Mouse (Mus musculus) NIH3T3 (cell line): Measurements from ENCODE around the gene Tmem190.
A peak's percentile ranks its signal among the peaks of the same experiment; 100 is the strongest.

Experiments
- DNase-seq: peaks from one replicate; pipeline ENCODE4 v3.0.0-alpha.2; 2012; ENCODE audit warnings: low read depth

The Tmem190 gene

GRCm38 (mm10) chr7:4782759-4783158 is at the start of gene Tmem190, which contains the start of gene Il11:
Gene Tmem190 (plus strand): TSS chr7:4782937.
Gene Il11 (minus strand): TSS chr7:4782859.
- no peak for DNase-seq

DNA sequence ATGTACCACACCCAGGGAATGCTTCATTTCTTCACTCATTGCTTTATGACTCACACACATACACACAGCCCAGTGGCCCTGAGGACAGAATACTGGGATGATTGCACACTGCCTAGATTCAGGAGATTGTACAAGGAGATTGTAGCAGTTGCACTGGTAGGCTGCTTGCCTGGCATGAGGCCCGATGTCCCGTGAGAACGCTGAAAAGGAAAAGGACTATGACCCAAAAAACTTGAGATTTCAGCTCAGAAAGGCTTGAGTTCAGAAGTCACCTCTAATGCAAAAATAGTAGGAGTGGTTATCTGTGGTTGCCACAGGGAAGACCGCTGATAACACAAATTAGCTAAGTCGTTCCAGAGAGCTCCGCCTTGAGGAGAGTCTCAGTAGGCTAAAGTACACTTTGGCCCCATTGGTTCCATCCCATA is 49.8 kb upstream of the Tmem190 start:
- peak; percentile 31 for DNase-seq

GRCm38 (mm10) chr7:4739041-4739543 is 43.6 kb upstream of the Tmem190 start:
- no peak for DNase-seq

DNA sequence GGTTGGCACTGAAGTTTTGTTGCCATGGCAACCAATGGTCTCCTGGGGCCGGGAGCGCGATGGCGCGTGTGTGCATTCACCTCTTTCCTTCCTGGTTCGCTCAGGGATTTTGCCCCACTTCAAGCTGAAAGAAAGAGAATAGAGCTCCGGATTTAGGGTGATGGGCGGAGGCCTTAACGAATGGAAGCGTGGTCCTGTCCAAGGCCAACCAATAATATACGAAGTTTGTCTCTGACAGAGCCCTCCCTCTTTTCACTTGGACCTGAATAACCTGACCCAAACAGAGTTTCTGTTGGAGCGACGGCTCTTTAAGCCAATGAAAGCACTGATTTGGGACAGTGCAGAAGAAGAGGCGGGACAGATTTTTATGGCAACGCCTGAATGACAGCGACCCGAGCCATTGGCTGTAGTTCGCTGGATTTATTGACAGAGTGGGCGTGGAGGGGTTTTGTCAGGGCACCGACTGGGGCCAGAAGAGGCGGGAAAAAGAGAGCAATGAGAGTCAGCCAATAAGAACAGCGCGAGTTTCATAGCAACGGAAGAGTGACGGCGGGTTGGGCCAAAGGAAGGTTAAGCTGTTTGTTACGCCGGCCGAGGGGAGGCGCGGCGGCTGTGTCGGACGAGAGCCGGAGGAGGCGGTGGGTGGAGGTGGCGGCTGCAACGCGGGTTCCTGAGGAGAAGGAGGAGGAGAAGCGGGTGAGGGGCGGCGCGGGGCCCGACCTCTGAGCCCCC is 43.0 kb upstream of the Tmem190 start, which contains the start of gene Kmt5c:
Kmt5c (plus strand) TSS at position 572 of the 732 bp plus-strand sequence.
- peak; percentile 99 for DNase-seq

GRCm38 (mm10) chr7:4740309-4740727 is 42.4 kb upstream of the Tmem190 start:
- no peak for DNase-seq

- DNase-seq, result peak; percentile 69
Observed at GRCm38 (mm10) chr7:4741151-4741550, 41.6 kb upstream of the Tmem190 start.

DNA sequence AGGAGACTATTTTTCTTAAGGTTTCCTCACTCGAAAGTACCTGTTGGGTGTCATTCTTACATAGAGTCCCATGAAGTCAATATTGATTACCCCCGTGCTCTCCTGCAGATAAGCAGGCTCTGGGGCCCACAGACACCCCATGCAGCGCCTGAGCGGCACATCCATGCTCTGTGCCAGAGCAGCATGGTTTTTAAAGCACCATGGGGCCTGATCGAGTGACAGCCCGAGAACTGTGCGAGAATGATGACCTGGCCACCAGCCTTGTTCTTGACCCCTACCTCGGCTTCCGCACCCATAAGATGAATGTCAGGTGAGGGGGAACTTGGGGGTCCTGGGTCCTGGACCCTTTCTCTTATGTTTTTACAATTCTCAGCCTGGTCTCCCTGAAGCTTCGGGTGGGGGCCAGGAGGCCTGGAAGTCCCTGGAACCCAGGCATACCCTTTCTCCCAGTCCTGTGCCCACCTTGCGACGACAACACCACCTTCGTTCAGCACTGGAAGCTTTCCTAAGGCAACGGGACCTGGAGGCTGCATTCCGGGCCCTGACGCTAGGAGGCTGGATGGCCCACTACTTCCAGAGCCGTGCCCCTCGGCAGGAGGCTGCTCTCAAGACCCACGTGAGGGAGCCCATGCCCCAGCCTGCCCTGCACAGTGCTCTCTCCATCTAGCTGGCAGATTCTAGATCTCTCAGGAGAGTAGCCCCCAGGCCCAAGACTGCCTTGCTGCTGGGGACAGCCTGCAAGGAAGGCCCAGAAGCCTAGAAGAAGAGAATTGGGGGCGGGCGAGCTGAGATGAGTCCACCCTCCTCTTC is 40.9 kb upstream of the Tmem190 start:
- DNase-seq, result no peak

DNA sequence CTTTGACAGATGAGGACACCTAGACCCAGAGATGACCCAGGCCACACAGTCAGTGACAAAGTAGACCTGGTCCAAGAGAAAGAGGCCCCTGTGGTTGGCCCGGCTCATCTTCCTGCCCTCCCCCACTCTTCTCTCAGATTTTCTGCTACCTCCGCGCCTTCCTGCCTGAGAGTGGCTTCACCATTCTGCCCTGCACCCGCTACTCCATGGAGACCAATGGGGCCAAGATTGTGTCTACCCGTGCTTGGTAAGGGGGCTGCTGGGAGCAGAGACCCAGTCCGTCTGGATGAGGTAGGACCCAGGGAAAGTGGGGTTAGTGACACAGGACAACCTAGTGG is 40.3 kb upstream of the Tmem190 start:
- DNase-seq, result no peak

DNA sequence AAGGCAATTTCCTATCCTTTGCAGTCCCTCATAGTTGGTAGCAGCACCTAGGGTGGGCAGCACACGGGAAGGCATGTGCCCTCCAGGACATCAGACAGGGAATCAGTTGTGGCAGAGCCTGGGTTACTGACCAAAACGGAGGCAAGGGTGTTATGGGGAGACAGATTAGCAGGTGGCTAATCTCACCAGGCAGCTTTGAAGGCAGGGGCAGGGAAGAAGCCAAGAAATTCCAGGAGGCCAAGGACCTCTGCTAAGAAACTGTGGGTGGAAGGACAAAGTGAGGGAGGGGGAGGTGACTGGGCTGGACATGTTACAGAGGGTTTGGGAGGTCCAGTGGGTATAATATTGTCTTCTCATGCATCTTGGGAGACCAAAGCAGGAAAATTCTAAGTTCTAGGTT is 39.4 kb upstream of the Tmem190 start:
- DNase-seq, result no peak

GRCm38 (mm10) chr7:4744886-4745285 is 37.9 kb upstream of the Tmem190 start:
- no peak for DNase-seq

DNA sequence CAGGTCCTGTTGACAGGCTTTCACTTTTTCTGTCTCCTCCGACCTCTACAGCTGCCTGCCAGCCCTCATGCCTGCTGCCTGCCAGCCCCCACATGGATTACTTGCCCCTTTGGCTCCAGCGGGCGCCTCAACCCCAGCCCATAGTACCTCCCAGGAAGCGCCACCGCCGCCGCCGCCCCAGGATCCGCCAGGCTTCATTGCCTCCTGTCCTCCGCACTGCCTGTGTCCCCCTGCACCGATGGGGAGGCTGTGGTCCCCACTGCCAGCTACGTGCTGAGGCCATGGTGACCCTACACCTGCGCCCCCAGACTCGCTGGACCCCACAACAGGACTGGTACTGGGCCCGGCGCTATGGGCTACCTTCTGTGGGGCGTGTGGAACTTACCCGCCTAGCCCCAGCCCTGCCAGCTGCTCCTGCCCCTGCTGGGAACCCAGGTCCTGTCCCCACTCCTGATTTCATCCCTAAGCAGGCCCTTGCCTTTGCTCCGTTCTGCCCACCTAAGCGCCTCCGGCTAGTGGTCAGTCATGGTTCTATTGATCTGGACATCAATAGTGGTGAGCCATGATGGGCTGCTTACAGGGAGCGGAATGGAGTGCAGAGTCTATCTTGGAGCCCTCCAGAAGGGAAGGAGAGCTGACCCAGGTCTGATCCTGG is 36.3 kb upstream of the Tmem190 start:
- no peak for DNase-seq

- DNase-seq, result no peak
Observed at GRCm38 (mm10) chr7:4747156-4747899, 35.4 kb upstream of the Tmem190 start.

DNA sequence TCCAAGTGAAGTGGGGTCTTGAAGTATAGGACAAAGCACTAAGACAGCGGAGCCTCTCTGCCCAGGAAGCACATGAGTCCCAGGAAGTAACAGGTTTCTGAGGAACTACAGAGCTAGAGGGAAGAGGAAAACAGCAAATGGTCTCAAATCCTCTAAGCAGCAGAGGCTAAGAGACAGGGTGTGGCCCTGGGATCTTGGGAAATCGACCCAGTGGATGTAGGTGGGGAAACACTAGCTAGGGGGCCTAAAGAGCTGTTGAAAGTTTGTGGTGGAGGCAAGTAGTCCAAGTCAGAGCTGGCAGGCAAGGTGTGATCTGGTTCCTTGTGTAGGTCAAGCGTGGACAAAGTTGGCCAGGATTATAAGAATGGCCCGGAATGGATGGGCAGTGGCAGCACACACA is 34.4 kb upstream of the Tmem190 start:
- peak; percentile 29 for DNase-seq

DNA sequence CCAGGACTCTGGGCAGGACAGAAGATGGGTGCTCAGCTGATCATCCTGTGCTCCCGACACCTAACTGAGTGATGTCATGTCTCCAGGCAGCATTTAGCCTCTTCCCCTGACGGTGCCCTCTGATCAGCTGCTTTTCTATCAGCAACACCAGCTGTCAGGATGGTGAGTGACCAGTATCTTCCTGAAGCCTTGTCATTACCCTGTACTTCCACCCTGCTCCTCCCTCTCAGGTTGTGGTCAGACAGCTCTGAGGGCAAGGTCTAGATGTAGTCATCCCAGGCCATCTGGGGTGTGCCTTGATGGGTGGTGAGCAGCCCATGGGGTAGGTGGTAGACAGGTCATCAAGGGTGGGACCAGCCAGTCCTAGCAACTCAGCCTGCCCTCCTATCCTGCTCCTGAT is 33.6 kb upstream of the Tmem190 start:
- DNase-seq, result no peak

- DNase-seq, result no peak
Observed at GRCm38 (mm10) chr7:4751971-4752820, 30.5 kb upstream of the Tmem190 start.

GRCm38 (mm10) chr7:4752821-4753570 is 29.7 kb upstream of the Tmem190 start, which contains the start of gene Cox6b2:
Gene Cox6b2 (minus strand): TSS chr7:4753094.
- no peak for DNase-seq

DNA sequence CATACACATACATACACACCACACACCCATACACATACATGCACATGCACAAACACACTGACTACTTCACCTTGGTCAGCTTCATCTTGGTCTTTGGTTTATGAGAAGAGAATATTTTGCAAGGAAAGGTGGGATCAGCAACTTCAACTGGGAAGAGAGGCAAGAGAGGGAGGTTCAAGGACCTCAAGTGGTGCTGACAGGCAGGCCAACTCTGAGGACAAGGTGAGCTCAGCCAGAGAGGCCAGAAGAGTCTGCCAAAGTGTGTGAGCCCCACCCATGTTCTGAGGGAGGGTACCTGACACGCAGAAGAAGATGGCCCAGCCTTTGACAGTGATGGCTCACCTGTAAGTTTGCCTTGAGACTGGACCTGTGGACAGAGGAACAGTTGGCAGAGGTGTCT is 23.1 kb upstream of the Tmem190 start:
- DNase-seq, result no peak

- DNase-seq, result no peak
Observed at GRCm38 (mm10) chr7:4764946-4765710, 17.6 kb upstream of the Tmem190 start.

DNA sequence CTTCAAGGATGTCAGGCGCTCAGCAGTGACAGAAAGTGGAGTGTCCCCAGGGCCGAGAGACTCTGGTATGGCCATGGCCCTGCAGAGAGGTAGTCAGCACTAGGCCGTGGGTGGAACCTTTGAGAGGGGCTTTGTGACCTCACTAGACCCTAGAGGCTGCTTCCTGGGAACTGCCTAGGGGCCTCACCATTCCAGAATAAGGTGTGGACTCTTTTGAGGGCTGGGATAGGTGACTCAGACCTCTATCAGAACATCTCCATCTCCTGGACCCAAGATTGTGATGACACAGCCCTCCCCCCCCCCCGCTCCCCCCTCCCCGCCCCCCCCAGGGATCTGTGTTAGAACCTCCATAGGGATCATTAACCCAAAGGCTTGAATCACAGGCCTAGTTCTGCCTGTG is 11.5 kb upstream of the Tmem190 start, which contains the start of gene Fam71e2:
Fam71e2 (minus strand) TSS at position 101 of the 400 bp plus-strand sequence.
- DNase-seq, result no peak
